Mouse (Mus musculus): ENCODE measurements at regions not wholly inside any gene's neighbourhood (a gene's known extent, or its start where the extent isn't known, plus 50 kb on each side); places are given as distances from the start of the nearest gene placed in this dataset.

DNA sequence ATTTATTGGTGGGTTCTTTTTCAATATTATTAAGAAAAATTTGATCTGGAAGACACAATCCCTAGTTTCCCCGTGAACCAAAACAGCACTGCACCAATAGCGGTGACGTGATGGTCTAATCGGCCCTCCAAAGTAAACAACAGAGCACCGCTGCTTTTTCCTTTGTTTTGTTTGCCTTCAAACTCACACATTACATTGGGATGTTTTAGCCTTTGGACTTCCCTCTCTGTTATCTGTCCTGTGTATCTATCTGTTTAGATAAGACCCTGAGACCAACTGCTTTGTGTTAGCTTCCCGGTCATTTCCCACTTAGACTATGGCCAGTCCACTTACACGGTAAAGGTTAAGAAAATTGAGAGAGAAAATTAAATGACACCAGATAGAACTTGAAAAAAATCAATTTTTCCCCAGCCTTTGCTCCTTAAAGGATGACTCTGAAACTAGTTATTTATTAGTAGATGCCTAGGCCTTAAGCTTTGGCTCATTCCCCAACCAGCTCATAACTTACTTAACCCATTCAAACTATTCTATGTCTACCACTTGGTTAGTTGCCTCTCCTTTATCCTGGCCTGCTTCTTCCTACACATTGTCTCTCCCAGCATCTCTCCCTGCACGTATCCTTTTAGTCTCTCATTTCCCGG is 257.0 kb upstream of the Lyplal1 start:
- no peak for DNase-seq

DNA sequence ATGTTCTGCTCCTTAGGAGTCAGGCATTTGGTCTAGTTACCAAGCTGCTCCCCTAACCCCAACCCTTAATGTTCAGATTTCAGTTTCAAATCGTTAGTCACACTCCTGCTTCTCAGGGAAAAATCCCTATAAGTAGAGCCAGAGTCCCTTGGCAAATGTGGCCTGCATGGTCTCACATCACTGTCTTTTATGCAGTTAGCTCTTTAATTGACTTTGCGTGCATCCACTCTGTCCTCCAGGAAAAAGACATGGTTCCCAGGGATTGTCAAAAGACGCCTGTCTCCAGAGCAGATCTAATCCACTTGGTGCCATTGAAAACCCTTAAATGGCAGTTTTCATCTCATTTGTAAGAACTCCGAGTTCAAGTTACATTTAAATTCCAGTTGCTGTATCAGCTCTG is 256.3 kb upstream of the Lyplal1 start:
- DNase-seq, result no peak

DNA sequence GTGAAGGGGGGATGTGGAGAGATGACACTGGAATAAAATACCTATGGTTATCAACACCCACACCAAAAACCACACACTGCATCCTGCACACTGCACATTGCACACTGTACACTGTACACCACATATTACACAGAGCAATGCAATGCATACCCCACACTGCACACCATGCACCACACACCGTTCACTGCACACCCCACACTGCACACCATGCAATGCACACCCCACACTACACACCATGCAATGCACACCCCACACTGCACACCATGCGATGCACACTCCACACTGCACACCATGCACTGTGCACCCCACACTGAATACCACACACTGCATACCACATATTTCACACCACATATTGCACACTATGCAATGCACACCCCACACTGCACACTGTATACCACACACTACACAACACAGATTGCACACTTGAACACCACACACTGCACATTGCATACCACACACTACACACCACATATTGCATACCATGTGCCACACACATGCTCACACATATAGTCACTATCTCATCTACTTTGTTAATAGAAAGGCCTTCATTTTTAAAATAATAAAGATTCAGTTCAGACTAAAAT is 255.8 kb upstream of the Lyplal1 start:
- no peak for DNase-seq

GRCm38 (mm10) chr1:186363356-186363755 is 246.2 kb upstream of the Lyplal1 start:
- DNase-seq, result no peak

GRCm38 (mm10) chr1:186358011-186358670 is 241.0 kb upstream of the Lyplal1 start:
- DNase-seq, result peak; percentile 13

DNA sequence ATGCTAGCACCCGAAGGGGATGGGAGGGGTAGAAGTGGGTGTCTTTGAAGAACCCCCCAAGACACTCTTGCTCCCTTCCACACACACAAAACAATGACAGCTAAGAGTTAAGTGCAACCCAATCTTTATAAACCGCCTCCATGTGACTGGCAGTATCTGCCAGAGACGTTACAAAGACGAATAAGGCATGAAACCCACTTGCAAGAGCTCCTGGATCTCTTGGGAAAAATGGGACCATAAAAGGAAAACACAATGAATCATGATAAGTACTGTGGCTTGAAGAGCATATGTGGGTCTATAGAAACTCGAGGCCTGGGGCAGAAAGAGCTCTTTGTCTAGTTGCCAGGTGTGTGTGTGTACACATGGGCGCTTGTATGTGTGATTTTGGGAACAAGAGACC is 237.6 kb upstream of the Lyplal1 start:
- no peak for DNase-seq

DNA sequence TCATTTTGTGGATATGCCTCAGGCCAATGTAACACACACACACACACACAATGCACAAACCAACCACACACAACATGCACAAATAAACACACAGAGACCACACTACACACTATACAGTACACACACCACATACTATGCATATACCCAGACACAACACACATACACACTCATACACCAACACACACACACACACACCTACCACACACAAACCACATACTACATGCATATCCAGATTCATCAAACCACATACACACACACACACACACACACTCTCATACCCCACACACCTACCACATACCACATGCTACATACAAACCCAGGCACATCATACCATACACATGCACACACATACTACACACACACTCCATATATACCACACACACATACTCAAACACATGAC is 237.0 kb upstream of the Lyplal1 start:
- no peak for DNase-seq

DNA sequence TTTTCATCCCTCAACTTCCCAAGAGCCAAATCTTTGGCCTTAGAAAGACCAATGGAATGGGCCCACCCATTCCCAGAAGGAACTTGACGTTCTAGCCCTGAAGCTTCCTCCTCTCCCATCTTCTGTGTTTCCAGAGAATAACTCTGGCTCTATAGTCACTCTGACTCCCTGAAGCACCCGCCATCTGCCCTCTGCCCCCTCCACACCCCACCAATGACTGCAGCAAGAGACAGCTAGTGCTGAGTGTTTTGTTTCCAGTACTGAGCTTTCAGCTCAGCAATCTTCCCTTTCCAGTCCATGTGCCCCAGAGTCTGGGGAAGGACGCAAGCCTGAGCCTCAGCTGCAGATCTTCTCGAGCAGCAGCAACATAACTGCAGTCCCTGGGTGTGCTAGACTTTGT is 233.3 kb upstream of the Lyplal1 start:
- no peak for DNase-seq

DNA sequence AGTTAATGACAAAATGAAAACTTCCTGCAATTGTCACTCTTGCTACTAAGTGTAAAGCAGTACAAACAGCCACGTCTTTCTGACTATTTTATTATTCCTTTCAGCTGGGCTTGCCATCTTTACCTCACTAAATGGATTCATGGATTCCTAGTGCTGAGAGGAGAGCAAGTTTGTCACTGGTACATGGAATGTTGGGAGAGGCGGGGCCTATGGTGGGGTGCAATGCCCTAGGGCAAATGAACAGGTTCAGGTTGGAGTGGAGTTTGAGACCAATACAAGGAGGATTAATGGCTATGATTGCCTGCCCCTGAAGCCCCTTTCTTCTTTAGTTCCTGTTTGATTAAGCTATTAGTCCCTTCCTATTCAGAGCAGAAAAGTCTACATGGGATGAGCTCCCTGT is 232.9 kb upstream of the Lyplal1 start:
- DNase-seq, result no peak

GRCm38 (mm10) chr1:186347413-186348147 is 230.5 kb upstream of the Lyplal1 start:
- DNase-seq, result no peak

DNA sequence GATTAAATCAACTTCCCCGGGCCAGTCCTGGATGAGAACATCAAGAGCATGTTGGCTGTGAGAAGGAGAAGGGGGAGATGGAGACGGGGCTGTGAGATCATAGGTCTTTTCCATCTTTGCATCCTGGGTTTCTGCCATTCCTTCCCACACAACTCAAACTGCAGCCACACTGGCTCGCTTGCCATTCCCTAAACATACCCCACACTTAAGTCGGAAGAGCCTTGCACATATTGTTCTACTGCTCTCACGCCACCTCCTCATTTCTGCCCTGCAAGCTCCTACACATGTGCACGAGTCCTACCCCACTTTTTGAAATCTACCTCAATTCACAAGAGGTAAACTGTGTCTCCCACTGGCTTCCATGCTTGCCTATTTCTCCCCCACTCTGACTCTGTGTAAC is 228.3 kb upstream of the Lyplal1 start:
- no peak for DNase-seq

- no peak for DNase-seq
Measured at GRCm38 (mm10) chr1:186342931-186343506, 225.9 kb upstream of the Lyplal1 start.

DNA sequence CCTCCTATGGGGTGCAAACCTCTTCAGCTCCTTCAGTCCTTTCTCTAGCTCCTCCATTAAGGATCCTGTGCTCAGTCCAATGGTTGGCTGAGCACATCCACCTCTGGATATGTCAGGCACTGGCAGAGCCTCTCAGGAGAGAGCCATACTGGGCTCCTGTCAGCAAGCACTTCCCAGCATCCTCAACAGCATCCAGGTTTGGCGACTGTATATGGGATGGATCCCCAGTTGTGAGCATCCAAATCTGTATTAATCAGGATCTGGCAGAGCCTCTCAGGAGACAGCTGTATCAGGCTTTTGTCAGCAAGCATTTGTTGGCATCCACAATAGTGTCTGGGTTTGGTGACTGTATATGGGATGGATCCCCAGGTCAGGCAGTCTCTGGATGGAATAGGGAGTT is 225.3 kb upstream of the Lyplal1 start:
- no peak for DNase-seq

DNA sequence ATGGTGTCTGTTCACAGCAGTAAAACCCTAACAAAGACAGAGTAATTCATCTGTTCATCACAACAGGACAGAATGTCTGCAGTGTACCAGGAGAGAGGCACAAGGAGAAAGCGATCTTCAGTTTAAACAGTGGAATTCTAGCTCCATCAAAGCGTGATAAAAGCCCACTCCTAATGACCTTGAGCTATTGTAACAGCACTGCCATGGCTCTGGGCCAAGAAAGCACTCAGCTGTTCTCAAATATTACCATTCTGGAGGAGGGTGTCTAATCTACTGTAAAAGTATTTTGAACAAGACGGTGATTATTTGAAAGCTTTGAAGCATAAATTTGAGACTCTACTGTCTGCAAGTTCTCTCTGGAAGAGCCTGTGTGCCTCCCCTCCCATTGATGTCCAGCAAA is 224.8 kb upstream of the Lyplal1 start:
- DNase-seq, result no peak

DNA sequence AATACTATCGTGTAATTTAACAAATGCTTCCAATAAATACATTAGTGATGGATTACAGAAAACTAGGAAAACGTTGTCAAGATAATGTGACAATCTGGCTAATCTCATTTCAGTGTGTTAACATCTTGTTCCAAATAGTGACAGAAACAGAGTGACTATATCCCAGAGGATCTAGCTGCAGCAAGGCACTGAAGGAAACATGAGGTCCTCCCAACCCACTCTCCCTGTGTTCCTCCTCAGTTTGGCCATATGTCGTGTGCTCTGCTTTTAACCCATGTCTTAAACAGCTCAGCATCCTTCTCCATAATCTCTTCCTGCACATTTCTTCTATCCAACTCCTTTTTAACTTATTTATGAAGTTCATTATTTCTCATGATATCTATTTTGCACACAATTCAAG is 223.6 kb upstream of the Lyplal1 start:
- DNase-seq, result no peak

- DNase-seq, result no peak
Measured at GRCm38 (mm10) chr1:186317285-186317684, 200.2 kb upstream of the Lyplal1 start.

- no peak for DNase-seq
Measured at GRCm38 (mm10) chr1:186314180-186314579, 197.1 kb upstream of the Lyplal1 start.

- DNase-seq, result no peak
Measured at GRCm38 (mm10) chr1:186312698-186313097, 195.6 kb upstream of the Lyplal1 start.

GRCm38 (mm10) chr1:186312008-186312407 is 194.9 kb upstream of the Lyplal1 start:
- no peak for DNase-seq

- no peak for DNase-seq
Measured at GRCm38 (mm10) chr1:186307627-186308026, 190.5 kb upstream of the Lyplal1 start.

- DNase-seq, result no peak
Measured at GRCm38 (mm10) chr1:186297464-186297863, 180.4 kb upstream of the Lyplal1 start.

DNA sequence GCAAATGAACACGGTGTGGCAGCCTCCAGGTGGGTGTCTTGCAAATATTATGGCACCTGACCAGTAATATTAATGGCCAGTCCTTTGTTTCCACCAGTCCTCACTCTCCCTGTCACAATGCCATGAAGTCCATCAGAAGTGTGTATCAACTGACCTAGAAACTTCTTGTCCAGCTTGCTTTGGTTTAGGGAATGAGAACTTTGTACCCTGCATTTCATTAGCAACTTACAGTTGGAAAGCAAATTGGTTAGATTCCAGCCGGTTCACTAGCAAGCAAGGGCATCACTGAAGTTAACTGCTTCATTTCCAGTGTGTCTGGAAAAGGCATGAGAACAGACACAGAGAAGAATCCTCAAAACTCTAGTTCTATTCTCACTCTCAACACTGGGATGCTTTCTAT is 178.1 kb upstream of the Lyplal1 start:
- DNase-seq, result no peak

- no peak for DNase-seq
Measured at GRCm38 (mm10) chr1:186294635-186295034, 177.5 kb upstream of the Lyplal1 start.

Measured in adrenal gland, postnatal 14 days (tissue).